Mouse (Mus musculus): ENCODE measurements around the gene Eno2. TPM values are rescaled to one million over a fixed set of nuclear protein-coding genes. Genes with fewer than 3 reads are reported as not detected.

Eno2 gene
- polyA plus RNA-seq, 1 experiment from 2014 or later: 27.5 TPM

GRCm38 (mm10) chr6:124779222-124779983, 9.9 kb upstream of the Eno2 start, which contains the start of gene Lrrc23:
Gene Lrrc23 (minus strand): TSS chr6:124779727.
- ATAC-seq: peak; percentile 65
- Histone ChIP-seq H3K4me1 (replicated peaks) (peaks cover 17% of the 10 kb centered on the region), H3K4me3 (replicated peaks) (peak within 1 kb of the TSS; percentile 36), H3K36me3 (no peaks in the 10 kb centered on the region), H3K4me2 (replicated peaks) (peak within 1 kb of the TSS; percentile 60), H3K9me3 (no peaks in the 10 kb centered on the region), H3K9ac (replicated peaks) (peak within 1 kb of the TSS; percentile 42; the same call in 1 of the 2 replicates), H3K27me3 (peaks cover 7% of the 10 kb centered on the region), H3K27ac (no peak within 1 kb of the TSS)
- WGBS: 2% methylated on average over 23 of the region's 23 CpGs

GRCm38 (mm10) chr6:124770511-124770910, 1.0 kb upstream of the Eno2 start:
- H3K36me3 ChIP-seq: no peaks in the 10 kb centered on the region
- peaks cover 26% of the 10 kb centered on the region for H3K4me1 ChIP-seq (replicated peaks)
- H3K9me3 ChIP-seq: no peaks in the 10 kb centered on the region
- ATAC-seq: no peak
- H3K27ac ChIP-seq: no peak overlapping the region
- peaks cover 5% of the 10 kb centered on the region; the same call in 1 of the 2 replicates for H3K27me3 ChIP-seq
- no peak overlapping the region for H3K4me2 ChIP-seq (replicated peaks)
- no peak overlapping the region for H3K9ac ChIP-seq (replicated peaks)
- H3K4me3 ChIP-seq (replicated peaks): no peak overlapping the region
- 87% methylated on average over 15 of the region's 15 CpGs for WGBS

GRCm38 (mm10) chr6:124770013-124770412, 540 bp upstream of the Eno2 start:
- H3K4me3 ChIP-seq (replicated peaks): peak overlapping the region; percentile 49
- H3K9ac ChIP-seq (replicated peaks): peak overlapping the region; percentile 67
- H3K4me1 ChIP-seq (replicated peaks): peaks cover 26% of the 10 kb centered on the region
- H3K27ac ChIP-seq: no peak overlapping the region
- H3K9me3 ChIP-seq: no peaks in the 10 kb centered on the region
- H3K4me2 ChIP-seq (replicated peaks): peak overlapping the region; percentile 67
- no peaks in the 10 kb centered on the region for H3K36me3 ChIP-seq
- 63% methylated on average over 7 of the region's 7 CpGs for WGBS
- ATAC-seq: no peak
- H3K27me3 ChIP-seq: peaks cover 5% of the 10 kb centered on the region; the same call in 1 of the 2 replicates

- Histone ChIP-seq H3K4me1 (replicated peaks) (peaks cover 26% of the 10 kb centered on the region), H3K27me3 (peaks cover 5% of the 10 kb centered on the region; the same call in 1 of the 2 replicates), H3K9me3 (no peaks in the 10 kb centered on the region), H3K4me2 (replicated peaks) (peak overlapping the region; percentile 67), H3K27ac (no peak overlapping the region), H3K4me3 (replicated peaks) (peak overlapping the region; percentile 49), H3K36me3 (no peaks in the 10 kb centered on the region), H3K9ac (replicated peaks) (peak overlapping the region; percentile 67)
- peak; percentile 18 for ATAC-seq
- WGBS: 5% methylated on average over 9 of the region's 9 CpGs
These were observed 799 bp downstream of the Eno2 start for GRCm38 (mm10) chr6:124768704-124769044.

GRCm38 (mm10) chr6:124767920-124768703, 1.4 kb downstream of the Eno2 start:
- peak overlapping the region; percentile 49 for H3K4me3 ChIP-seq (replicated peaks)
- H3K36me3 ChIP-seq: no peaks in the 10 kb centered on the region
- no peak overlapping the region for H3K27ac ChIP-seq
- peaks cover 26% of the 10 kb centered on the region for H3K4me1 ChIP-seq (replicated peaks)
- H3K27me3 ChIP-seq: peaks cover 5% of the 10 kb centered on the region; the same call in 1 of the 2 replicates
- peak; percentile 18 for ATAC-seq
- H3K9ac ChIP-seq (replicated peaks): peak overlapping the region; percentile 67
- peak overlapping the region; percentile 67 for H3K4me2 ChIP-seq (replicated peaks)
- H3K9me3 ChIP-seq: no peaks in the 10 kb centered on the region
- WGBS: 17% methylated on average over 18 of the region's 19 CpGs

GRCm38 (mm10) chr6:124767536-124767919, 1.9 kb downstream of the Eno2 start:
- Histone ChIP-seq H3K27ac (no peak overlapping the region), H3K4me3 (replicated peaks) (0 out of 2 replicates have a peak overlapping the region, but pooled peaks have one; percentile 49), H3K27me3 (peaks cover 5% of the 10 kb centered on the region; the same call in 1 of the 2 replicates)

GRCm38 (mm10) chr6:124765951-124766350, 3.5 kb downstream of the Eno2 start:
- Histone ChIP-seq H3K9ac (replicated peaks) (no peak overlapping the region), H3K4me3 (replicated peaks) (no peak overlapping the region), H3K27me3 (peaks cover 5% of the 10 kb centered on the region; the same call in 1 of the 2 replicates), H3K36me3 (no peaks in the 10 kb centered on the region), H3K4me2 (replicated peaks) (no peak overlapping the region), H3K9me3 (no peaks in the 10 kb centered on the region), H3K4me1 (replicated peaks) (peaks cover 26% of the 10 kb centered on the region), H3K27ac (no peak overlapping the region)
- ATAC-seq: no peak
- WGBS: 89% methylated on average over 7 of the region's 7 CpGs

More at GRCm38 (mm10) chr6:124767536-124767919, 1.9 kb downstream of the Eno2 start:
- 30% methylated on average over 4 of the region's 4 CpGs for WGBS
- H3K4me1 ChIP-seq (replicated peaks): peaks cover 26% of the 10 kb centered on the region
- H3K36me3 ChIP-seq: no peaks in the 10 kb centered on the region
- H3K9ac ChIP-seq (replicated peaks): peak overlapping the region; percentile 67; the same call in 1 of the 2 replicates
- ATAC-seq: no peak
- peak overlapping the region; percentile 67; the same call in 1 of the 2 replicates for H3K4me2 ChIP-seq (replicated peaks)
- H3K9me3 ChIP-seq: no peaks in the 10 kb centered on the region

GRCm38 (mm10) chr6:124759259-124759658, 10.2 kb downstream of the Eno2 start:
- Histone ChIP-seq H3K9ac (replicated peaks) (0 out of 2 replicates have a peak overlapping the region, but pooled peaks have one; percentile 44), H3K4me3 (replicated peaks) (no peak overlapping the region), H3K27ac (no peak overlapping the region), H3K4me1 (replicated peaks) (peaks cover 40% of the 10 kb centered on the region), H3K36me3 (no peaks in the 10 kb centered on the region), H3K27me3 (no peaks in the 10 kb centered on the region), H3K4me2 (replicated peaks) (0 out of 2 replicates have a peak overlapping the region, but pooled peaks have one; percentile 79), H3K9me3 (no peaks in the 10 kb centered on the region)
- no peak for ATAC-seq
- WGBS: 3% methylated on average over 5 of the region's 5 CpGs

GRCm38 (mm10) chr6:124758849-124759232, 10.6 kb downstream of the Eno2 start:
- no peak overlapping the region for H3K9ac ChIP-seq (replicated peaks)
- no peak for ATAC-seq

GRCm38 (mm10) chr6:124757909-124758848, 11.3 kb downstream of the Eno2 start:
- Histone ChIP-seq H3K9ac (replicated peaks) (peak overlapping the region; percentile 95; the same call in 1 of the 2 replicates), H3K4me1 (replicated peaks) (peaks cover 51% of the 10 kb centered on the region), H3K9me3 (no peaks in the 10 kb centered on the region), H3K4me3 (replicated peaks) (peak overlapping the region; percentile 84), H3K36me3 (no peaks in the 10 kb centered on the region), H3K4me2 (replicated peaks) (peak overlapping the region; percentile 79), H3K27me3 (no peaks in the 10 kb centered on the region), H3K27ac (peak overlapping the region; percentile 98)
- peak; percentile 12; the same call in 1 of the 2 replicates for ATAC-seq
- 18% methylated on average over 5 of the region's 5 CpGs for WGBS

More at GRCm38 (mm10) chr6:124758849-124759232, 10.6 kb downstream of the Eno2 start:
- H3K36me3 ChIP-seq: no peaks in the 10 kb centered on the region
- peak overlapping the region; percentile 98 for H3K27ac ChIP-seq
- no peaks in the 10 kb centered on the region for H3K9me3 ChIP-seq
- no peak overlapping the region for H3K4me3 ChIP-seq (replicated peaks)
- no peaks in the 10 kb centered on the region for H3K27me3 ChIP-seq
- H3K4me2 ChIP-seq (replicated peaks): peak overlapping the region; percentile 79; the same call in 1 of the 2 replicates
- WGBS: 58% methylated on average over 2 of the region's 2 CpGs
- peaks cover 44% of the 10 kb centered on the region for H3K4me1 ChIP-seq (replicated peaks)

GRCm38 (mm10) chr6:124757351-124757880, 12.1 kb downstream of the Eno2 start:
- Histone ChIP-seq H3K9me3 (no peaks in the 10 kb centered on the region), H3K36me3 (no peaks in the 10 kb centered on the region; the same call in 1 of the 2 replicates), H3K27me3 (no peaks in the 10 kb centered on the region), H3K9ac (replicated peaks) (peak overlapping the region; percentile 95), H3K4me3 (replicated peaks) (peak overlapping the region; percentile 84), H3K27ac (peak overlapping the region; percentile 98), H3K4me1 (replicated peaks) (peaks cover 55% of the 10 kb centered on the region), H3K4me2 (replicated peaks) (peak overlapping the region; percentile 79)
- ATAC-seq: no peak
- 3% methylated on average over 5 of the region's 5 CpGs for WGBS

Data from midbrain, embryonic 13.5 days (tissue).